Mouse (Mus musculus) kidney, embryonic 14.5 days (tissue): ENCODE data around the gene Sidt2. TPM values are rescaled to one million over a fixed set of nuclear protein-coding genes. Genes with fewer than 3 reads are reported as not detected.

Experiments
- ATAC-seq: fragments of 200-750 bp; cut with Nextera tagmentation; 2 replicates; pipeline ENCODE4 v1.8.0; 2017; ENCODE audit warnings: moderate number of reproducible peaks, mild to moderate bottlenecking, moderate TSS enrichment, moderate library complexity; ENCODE audit not compliant: low FRiP score, low TSS enrichment
- H3K27ac ChIP-seq: fragments of 300-500 bp; sonication (generic); 2 replicates; pipeline ENCODE4 v1.5.1; 2014; ENCODE audit warnings: low read depth, mild to moderate bottlenecking, low read length, moderate library complexity, mixed read lengths
- H3K27me3 ChIP-seq: fragments of 300-500 bp; sonication (generic); 2 replicates; pipeline ENCODE4 v1.6.1; 2014; ENCODE audit warnings: mild to moderate bottlenecking, low read length; ENCODE audit not compliant: control insufficient read depth, insufficient read depth
- H3K36me3 ChIP-seq: fragments of 300-500 bp; sonication (generic); 2 replicates; pipeline ENCODE4 v1.6.1; 2014; ENCODE audit warnings: low read length, mixed read lengths; ENCODE audit not compliant: control insufficient read depth, insufficient read depth
- H3K4me1 ChIP-seq: fragments of 300-500 bp; sonication (generic); 2 replicates; pipeline ENCODE4 v1.6.1; 2014; ENCODE audit warnings: low read length, mixed read lengths; ENCODE audit not compliant: control insufficient read depth, insufficient read depth
- H3K4me2 ChIP-seq: fragments of 300-500 bp; sonication (generic); replicated peaks from 2 replicates; pipeline ENCODE4 v1.6.1; 2014; ENCODE audit warnings: low read depth, mild to moderate bottlenecking, low read length
- H3K4me3 ChIP-seq: fragments of 300-500 bp; sonication (generic); 2 replicates; pipeline ENCODE4 v1.5.1; 2014; ENCODE audit warnings: mild to moderate bottlenecking, low read length
- H3K9ac ChIP-seq: fragments of 300-500 bp; sonication (generic); 2 replicates; pipeline ENCODE4 v1.6.1; 2014; ENCODE audit warnings: low read depth, mild to moderate bottlenecking, low read length, moderate library complexity
- H3K9me3 ChIP-seq: fragments of 300-500 bp; sonication (generic); 2 replicates; pipeline ENCODE4 v1.6.1; 2016; ENCODE audit warnings: low read length; ENCODE audit not compliant: control insufficient read depth
- WGBS: fragments of 180-500 bp; shearing (Covaris S2); extraction: QIAGEN DNeasy Blood & Tissue Kit; methylation state at CpG from one replicate; pipeline ENCODE4 v1.1.7; 2014; 5-methylcytosine and 5-hydroxymethylcytosine counted together
- polyA plus RNA-seq: library from polyadenylated mRNA; unstranded; fragments of >200 nt; fragmentation: Nextera tagmentation; extraction: Ambion mirVana; gene quantifications from 2 replicates; pipeline ENCODE4 v1.2.1, GENCODE M21; 2014

Sidt2 gene
- polyA plus RNA-seq, 1 experiment from 2014 or later: 42.3 TPM

- Histone ChIP-seq H3K27ac (no peak overlapping the region), H3K9me3 (no peaks in the 10 kb centered on the region), H3K27me3 (no peaks in the 10 kb centered on the region), H3K4me3 (no peak overlapping the region), H3K4me1 (peaks cover 7% of the 10 kb centered on the region; the same call in 1 of the 2 replicates), H3K4me2 (no peak overlapping the region), H3K9ac (no peak overlapping the region), H3K36me3 (peaks cover 16% of the 10 kb centered on the region)
- 97% methylated on average over 1 of the region's 1 CpGs for WGBS
- ATAC-seq: no peak
Observed at GRCm38 (mm10) chr9:45980611-45981010, 25.6 kb upstream of the Sidt2 start.

GRCm38 (mm10) chr9:45979778-45980177 is 24.7 kb upstream of the Sidt2 start:
- H3K36me3 ChIP-seq: peaks cover 23% of the 10 kb centered on the region
- 91% methylated on average over 2 of the region's 2 CpGs for WGBS

GRCm38 (mm10) chr9:45976884-45977283 is 21.8 kb upstream of the Sidt2 start:
- no peak for ATAC-seq
- H3K27ac ChIP-seq: no peak overlapping the region
- H3K9ac ChIP-seq: no peak overlapping the region
- no peak overlapping the region for H3K4me3 ChIP-seq
- H3K4me1 ChIP-seq: no peaks in the 10 kb centered on the region
- peaks cover 50% of the 10 kb centered on the region for H3K36me3 ChIP-seq
- H3K4me2 ChIP-seq: no peak overlapping the region
- H3K9me3 ChIP-seq: no peaks in the 10 kb centered on the region
- H3K27me3 ChIP-seq: no peaks in the 10 kb centered on the region
- WGBS: 84% methylated on average over 2 of the region's 2 CpGs

More at GRCm38 (mm10) chr9:45979778-45980177, 24.7 kb upstream of the Sidt2 start:
- Histone ChIP-seq H3K9me3 (no peaks in the 10 kb centered on the region), H3K9ac (no peak overlapping the region), H3K4me1 (peaks cover 7% of the 10 kb centered on the region; the same call in 1 of the 2 replicates), H3K4me3 (no peak overlapping the region), H3K27ac (no peak overlapping the region), H3K27me3 (no peaks in the 10 kb centered on the region), H3K4me2 (no peak overlapping the region)
- no peak for ATAC-seq

- peaks cover 70% of the 10 kb centered on the region for H3K36me3 ChIP-seq
Observed at GRCm38 (mm10) chr9:45963577-45963976, 8.5 kb upstream of the Sidt2 start.

GRCm38 (mm10) chr9:45961855-45962254 is 6.8 kb upstream of the Sidt2 start:
- no peaks in the 10 kb centered on the region for H3K27me3 ChIP-seq
- WGBS: 80% methylated on average over 2 of the region's 2 CpGs
- H3K4me3 ChIP-seq: no peak overlapping the region
- no peak overlapping the region for H3K9ac ChIP-seq
- H3K27ac ChIP-seq: no peak overlapping the region
- H3K36me3 ChIP-seq: peaks cover 53% of the 10 kb centered on the region
- no peak for ATAC-seq
- no peak overlapping the region for H3K4me2 ChIP-seq
- H3K4me1 ChIP-seq: no peaks in the 10 kb centered on the region
- H3K9me3 ChIP-seq: no peaks in the 10 kb centered on the region

More at GRCm38 (mm10) chr9:45963577-45963976, 8.5 kb upstream of the Sidt2 start:
- Histone ChIP-seq H3K9ac (no peak overlapping the region), H3K4me2 (no peak overlapping the region), H3K27me3 (no peaks in the 10 kb centered on the region), H3K9me3 (no peaks in the 10 kb centered on the region), H3K27ac (no peak overlapping the region), H3K4me1 (no peaks in the 10 kb centered on the region), H3K4me3 (no peak overlapping the region)
- WGBS: 93% methylated on average over 6 of the region's 6 CpGs
- ATAC-seq: no peak

- no peak for ATAC-seq
- H3K4me2 ChIP-seq: no peak overlapping the region
- 82% methylated on average over 7 of the region's 7 CpGs for WGBS
- H3K9me3 ChIP-seq: no peaks in the 10 kb centered on the region
- no peaks in the 10 kb centered on the region for H3K4me1 ChIP-seq
- no peaks in the 10 kb centered on the region for H3K27me3 ChIP-seq
- no peak overlapping the region for H3K9ac ChIP-seq
- H3K4me3 ChIP-seq: no peak overlapping the region
- H3K27ac ChIP-seq: no peak overlapping the region
- peaks cover 32% of the 10 kb centered on the region for H3K36me3 ChIP-seq
Observed at GRCm38 (mm10) chr9:45959661-45960060, 4.6 kb upstream of the Sidt2 start.

GRCm38 (mm10) chr9:45958851-45959250 is 3.8 kb upstream of the Sidt2 start:
- no peaks in the 10 kb centered on the region for H3K9me3 ChIP-seq
- no peak overlapping the region for H3K4me3 ChIP-seq
- H3K4me1 ChIP-seq: peaks cover 4% of the 10 kb centered on the region; the same call in 1 of the 2 replicates
- no peaks in the 10 kb centered on the region for H3K27me3 ChIP-seq
- no peak for ATAC-seq
- peaks cover 24% of the 10 kb centered on the region for H3K36me3 ChIP-seq
- 52% methylated on average over 4 of the region's 4 CpGs for WGBS
- no peak overlapping the region for H3K4me2 ChIP-seq
- no peak overlapping the region for H3K9ac ChIP-seq
- peak overlapping the region; percentile 19; the same call in 1 of the 2 replicates for H3K27ac ChIP-seq

- ATAC-seq: no peak
- Histone ChIP-seq H3K4me3 (no peak overlapping the region), H3K4me2 (no peak overlapping the region), H3K27me3 (no peaks in the 10 kb centered on the region), H3K9me3 (no peaks in the 10 kb centered on the region), H3K9ac (no peak overlapping the region), H3K36me3 (peaks cover 17% of the 10 kb centered on the region), H3K4me1 (peaks cover 11% of the 10 kb centered on the region; the same call in 1 of the 2 replicates), H3K27ac (peak overlapping the region; percentile 19; the same call in 1 of the 2 replicates)
- 58% methylated on average over 7 of the region's 7 CpGs for WGBS
Observed at GRCm38 (mm10) chr9:45958023-45958670, 3.1 kb upstream of the Sidt2 start.

GRCm38 (mm10) chr9:45954294-45955106 is 558 bp downstream of the Sidt2 start:
- peaks cover 29% of the 10 kb centered on the region for H3K36me3 ChIP-seq
- H3K4me3 ChIP-seq: peak overlapping the region; percentile 86
- H3K9me3 ChIP-seq: no peaks in the 10 kb centered on the region
- H3K27ac ChIP-seq: peak overlapping the region; percentile 82
- no peaks in the 10 kb centered on the region for H3K27me3 ChIP-seq
- peak overlapping the region; percentile 91 for H3K9ac ChIP-seq
- peaks cover 12% of the 10 kb centered on the region; the same call in 1 of the 2 replicates for H3K4me1 ChIP-seq
- peak; percentile 73 for ATAC-seq
- peak overlapping the region; percentile 87 for H3K4me2 ChIP-seq
- under 1% methylated on average over 63 of the region's 63 CpGs for WGBS
